Mouse (Mus musculus) midbrain, embryonic 16.5 days (tissue): ENCODE data around the gene Tmem151a. TPM values are rescaled to one million over a fixed set of nuclear protein-coding genes. Genes with fewer than 3 reads are reported as not detected.

Source experiments
- ATAC-seq: fragments of 200-750 bp; cut with Nextera tagmentation; 2 replicates; pipeline ENCODE4 v1.8.0; 2017; ENCODE audit warnings: moderate TSS enrichment
- H3K27ac ChIP-seq: fragments of 300-500 bp; sonication (generic); 2 replicates; pipeline ENCODE4 v1.5.1; 2014; ENCODE audit warnings: mild to moderate bottlenecking, low read length, mixed read lengths
- H3K27me3 ChIP-seq: fragments of 300-500 bp; sonication (generic); 2 replicates; pipeline ENCODE4 v1.6.1; 2014; ENCODE audit warnings: low read depth, low read length, mixed read lengths; ENCODE audit not compliant: control insufficient read depth, insufficient read depth
- H3K36me3 ChIP-seq: fragments of 300-500 bp; sonication (generic); 2 replicates; pipeline ENCODE4 v1.6.1; 2014; ENCODE audit warnings: mild to moderate bottlenecking, low read length, moderate library complexity, mixed read lengths; ENCODE audit not compliant: control insufficient read depth, insufficient read depth
- H3K4me1 ChIP-seq: fragments of 300-500 bp; sonication (generic); 2 replicates; pipeline ENCODE4 v1.6.1; 2014; ENCODE audit warnings: mild to moderate bottlenecking, low read length, mixed read lengths; ENCODE audit not compliant: control insufficient read depth, insufficient read depth
- H3K4me2 ChIP-seq: fragments of 300-500 bp; sonication (generic); 2 replicates; pipeline ENCODE4 v1.6.1; 2014; ENCODE audit warnings: mild to moderate bottlenecking, low read length, mixed read lengths
- H3K4me3 ChIP-seq: fragments of 300-500 bp; sonication (generic); 2 replicates; pipeline ENCODE4 v1.5.1; 2014; ENCODE audit warnings: low read depth, mild to moderate bottlenecking, low read length, moderate library complexity, mixed read lengths
- H3K9ac ChIP-seq: fragments of 300-500 bp; sonication (generic); 2 replicates; pipeline ENCODE4 v1.6.1; 2014; ENCODE audit warnings: low read depth, low read length, mixed read lengths
- H3K9me3 ChIP-seq: fragments of 300-500 bp; sonication (generic); replicated peaks from 2 replicates; pipeline ENCODE4 v1.6.1; 2014; ENCODE audit warnings: mild to moderate bottlenecking, low read length, mixed read lengths; ENCODE audit not compliant: control insufficient read depth, poor library complexity, severe bottlenecking
- WGBS: fragments of 180-500 bp; shearing (Covaris S2); extraction: QIAGEN DNeasy Blood & Tissue Kit; methylation state at CpG from one replicate; pipeline ENCODE4 v1.1.7; 2014; 5-methylcytosine and 5-hydroxymethylcytosine counted together
- polyA plus RNA-seq: library from polyadenylated mRNA; unstranded; fragments of >200 nt; fragmentation: Nextera tagmentation; extraction: Ambion mirVana; gene quantifications from 2 replicates; pipeline ENCODE4 v1.2.1, GENCODE M21; 2015

Gene Tmem151a
- polyA plus RNA-seq, 1 experiment from 2014 or later = 31.9 TPM

- Histone ChIP-seq H3K4me3 (no peak overlapping the region), H3K27ac (no peak overlapping the region), H3K36me3 (no peaks in the 10 kb centered on the region; the same call in 1 of the 2 replicates), H3K9me3 (no peaks in the 10 kb centered on the region), H3K9ac (no peak overlapping the region), H3K4me2 (no peak overlapping the region), H3K27me3 (peaks cover 35% of the 10 kb centered on the region), H3K4me1 (peaks cover 13% of the 10 kb centered on the region)
- WGBS = 34% methylated on average over 25 of the region's 25 CpGs
- no peak for ATAC-seq
Measured at GRCm38 (mm10) chr19:5052166-5052822, 33.0 kb downstream of the Tmem151a start.

- Histone ChIP-seq H3K4me1 (peaks cover 13% of the 10 kb centered on the region), H3K4me3 (no peak overlapping the region), H3K4me2 (no peak overlapping the region), H3K9ac (peak overlapping the region; percentile 36; the same call in 1 of the 2 replicates), H3K27ac (no peak overlapping the region), H3K9me3 (no peaks in the 10 kb centered on the region), H3K36me3 (no peaks in the 10 kb centered on the region; the same call in 1 of the 2 replicates), H3K27me3 (peaks cover 35% of the 10 kb centered on the region)
- ATAC-seq = no peak
- WGBS = 43% methylated on average over 3 of the region's 3 CpGs
Measured at GRCm38 (mm10) chr19:5051515-5051914, 33.8 kb downstream of the Tmem151a start.

GRCm38 (mm10) chr19:5051031-5051430 is 34.3 kb downstream of the Tmem151a start:
- Histone ChIP-seq H3K27ac (no peak overlapping the region), H3K9ac (peak overlapping the region; percentile 36; the same call in 1 of the 2 replicates), H3K36me3 (no peaks in the 10 kb centered on the region; the same call in 1 of the 2 replicates), H3K4me2 (peak overlapping the region; percentile 9; the same call in 1 of the 2 replicates), H3K27me3 (peaks cover 35% of the 10 kb centered on the region), H3K4me3 (no peak overlapping the region), H3K4me1 (peaks cover 10% of the 10 kb centered on the region), H3K9me3 (no peaks in the 10 kb centered on the region)
- ATAC-seq = no peak
- WGBS = 10% methylated on average over 17 of the region's 17 CpGs

GRCm38 (mm10) chr19:5050047-5050905 is 35.1 kb downstream of the Tmem151a start, which contains the start of gene Rin1:
Rin1 (plus strand) TSS chr19:5050481.
- H3K9me3 ChIP-seq = no peaks in the 10 kb centered on the region
- H3K27me3 ChIP-seq = peaks cover 35% of the 10 kb centered on the region
- 18% methylated on average over 13 of the region's 14 CpGs for WGBS
- H3K27ac ChIP-seq = no peak within 1 kb of the TSS
- ATAC-seq = peak; percentile 60
- peak within 1 kb of the TSS; percentile 36; the same call in 1 of the 2 replicates for H3K9ac ChIP-seq
- H3K4me3 ChIP-seq = no peak within 1 kb of the TSS
- no peaks in the 10 kb centered on the region; the same call in 1 of the 2 replicates for H3K36me3 ChIP-seq
- peak within 1 kb of the TSS; percentile 12; the same call in 1 of the 2 replicates for H3K4me2 ChIP-seq
- H3K4me1 ChIP-seq = peaks cover 10% of the 10 kb centered on the region

GRCm38 (mm10) chr19:5049325-5049724 is 36.0 kb downstream of the Tmem151a start:
- no peak overlapping the region for H3K27ac ChIP-seq
- ATAC-seq = no peak
- H3K9me3 ChIP-seq = no peaks in the 10 kb centered on the region
- 51% methylated on average over 6 of the region's 6 CpGs for WGBS
- no peak overlapping the region for H3K4me3 ChIP-seq
- no peak overlapping the region for H3K9ac ChIP-seq
- H3K4me1 ChIP-seq = peaks cover 10% of the 10 kb centered on the region
- no peaks in the 10 kb centered on the region; the same call in 1 of the 2 replicates for H3K36me3 ChIP-seq
- no peak overlapping the region for H3K4me2 ChIP-seq
- peaks cover 33% of the 10 kb centered on the region for H3K27me3 ChIP-seq

GRCm38 (mm10) chr19:5048138-5049056 is 36.9 kb downstream of the Tmem151a start:
- no peak overlapping the region for H3K4me2 ChIP-seq
- H3K9me3 ChIP-seq = no peaks in the 10 kb centered on the region
- H3K4me3 ChIP-seq = no peak overlapping the region
- peaks cover 10% of the 10 kb centered on the region for H3K4me1 ChIP-seq
- no peak overlapping the region for H3K9ac ChIP-seq
- H3K36me3 ChIP-seq = no peaks in the 10 kb centered on the region; the same call in 1 of the 2 replicates
- H3K27ac ChIP-seq = no peak overlapping the region
- WGBS = 84% methylated on average over 14 of the region's 14 CpGs
- ATAC-seq = no peak
- peaks cover 29% of the 10 kb centered on the region for H3K27me3 ChIP-seq

GRCm38 (mm10) chr19:5045531-5045930 is 39.8 kb downstream of the Tmem151a start:
- WGBS = 84% methylated on average over 4 of the region's 4 CpGs
- no peak overlapping the region for H3K27ac ChIP-seq
- no peaks in the 10 kb centered on the region; the same call in none of the 2 replicates for H3K36me3 ChIP-seq
- peaks cover under 1% of the 10 kb centered on the region; the same call in 1 of the 2 replicates for H3K27me3 ChIP-seq
- no peak overlapping the region for H3K9ac ChIP-seq
- H3K4me3 ChIP-seq = no peak overlapping the region
- ATAC-seq = no peak
- H3K4me1 ChIP-seq = peaks cover 19% of the 10 kb centered on the region
- no peaks in the 10 kb centered on the region for H3K9me3 ChIP-seq
- H3K4me2 ChIP-seq = no peak overlapping the region

- ATAC-seq = peak; percentile 0; the same call in 1 of the 2 replicates
- WGBS = 3% methylated on average over 16 of the region's 16 CpGs
- peaks cover 27% of the 10 kb centered on the region for H3K4me1 ChIP-seq
Measured at GRCm38 (mm10) chr19:5041588-5041987, 43.7 kb downstream of the Tmem151a start.

More at GRCm38 (mm10) chr19:5041588-5041987, 43.7 kb downstream of the Tmem151a start:
- no peaks in the 10 kb centered on the region for H3K27me3 ChIP-seq
- peak overlapping the region; percentile 70 for H3K4me3 ChIP-seq
- H3K27ac ChIP-seq = peak overlapping the region; percentile 51
- peak overlapping the region; percentile 78 for H3K9ac ChIP-seq
- peak overlapping the region; percentile 90 for H3K4me2 ChIP-seq
- H3K36me3 ChIP-seq = no peaks in the 10 kb centered on the region; the same call in 1 of the 2 replicates
- no peaks in the 10 kb centered on the region for H3K9me3 ChIP-seq
